Comparison of ENCODE assay signal across 29 mouse cellular contexts in genomic region chr3:54775989-54776631, GRCm38 (mm10). TPM values are rescaled to one million over a fixed set of nuclear protein-coding genes. Genes with fewer than 3 reads are reported as not detected.
DNase-seq lines count a peak whose midpoint lies in the region; ATAC-seq and TF ChIP-seq lines count a peak whose summit lies in the region.
"Had no signal": no experiment of that assay in that cellular context is flagged by ENCODE, and none has a peak within 500 bp of the region (broad histone marks: within the 10 kb centered on the region; RNA-seq: fewer than 3 reads in every experiment).

No protein-coding gene starts in this region.

- H3K4me1 ChIP-seq in stomach, embryonic 16.5 days (ENCODE audit: control insufficient read depth, insufficient read depth, low read length), result 0 out of 2 replicates have a peak, but pooled peaks cover 3% of the 10 kb centered on the region
- no peaks in the 10 kb centered on the region for H3K4me1 ChIP-seq in stomach, postnatal 0 days (replicated peaks; ENCODE audit: control insufficient read depth, insufficient read depth)
- no peaks in the 10 kb centered on the region for H3K4me1 ChIP-seq in midbrain, embryonic 15.5 days
- H3K4me1 ChIP-seq: forebrain, embryonic 10.5 days; forebrain, embryonic 15.5 days; heart, embryonic 15.5 days; hindbrain, embryonic 15.5 days had no signal

- H3K9me3 ChIP-seq in stomach, embryonic 16.5 days (replicated peaks; ENCODE audit: control insufficient read depth, low read length), result peaks cover 5% of the 10 kb centered on the region; the same call in 1 of the 2 replicates
- no peaks in the 10 kb centered on the region for H3K9me3 ChIP-seq in stomach, postnatal 0 days (ENCODE audit: control insufficient read depth, low read length)
- no peaks in the 10 kb centered on the region for H3K9me3 ChIP-seq in midbrain, embryonic 15.5 days
- H3K9me3 ChIP-seq: forebrain, embryonic 15.5 days; heart, embryonic 15.5 days; hindbrain, embryonic 15.5 days had no signal

- no peak for DNase-seq in frontal cortex, postnatal 25 days (ENCODE audit: low spot score in 2 of 2)
- DNase-seq in stomach, postnatal 0 days (ENCODE audit: low spot score), result no peak
- DNase-seq in cerebellum, postnatal 10 days, result no peak
- DNase-seq: adrenal gland, adult 2 months; adrenal gland, postnatal 25 days; B cell, adult 2 months; cerebellum, adult 2 months; cerebellum, adult 9-11 months; cerebellum, postnatal 36 days; gastrocnemius, adult 2 months; gastrocnemius, postnatal 14 days; heart, adult 18-20 months; heart, postnatal 10 days; heart, postnatal 36 days; kidney, adult 18-20 months had no signal

- no peak for TF ChIP-seq EP300 in stomach, postnatal 0 days (optimal IDR thresholded peaks at IDR 0.05)

- ATAC-seq in frontal cortex, adult (ENCODE audit: low TSS enrichment), result 0 out of 2 replicates have a peak, but pooled peaks have one; percentile 27
- 0 out of 2 replicates have a peak, but pooled peaks have one; percentile 37 for ATAC-seq in stomach, embryonic 16.5 days (ENCODE audit: insufficient read depth, low FRiP score)
- ATAC-seq in stomach, postnatal 0 days (ENCODE audit: low FRiP score, low TSS enrichment), result no peak
- ATAC-seq in megakaryocyte progenitor cell, adult 5-6 weeks (replicated peaks; ENCODE audit: poor library complexity), result peak; percentile 52
- ATAC-seq in midbrain, embryonic 15.5 days (replicated peaks), result no peak
- ATAC-seq: forebrain, embryonic 15.5 days; inflammation-experienced regulatory T-cells, adult 6 months; intestine, embryonic 16.5 days had no signal

- H3K4me3 ChIP-seq in stomach, embryonic 16.5 days (replicated peaks; ENCODE audit: low read length), result no peak overlapping the region
- H3K4me3 ChIP-seq in stomach, postnatal 0 days (ENCODE audit: low read depth, low read length), result no peak overlapping the region
- no peak overlapping the region for H3K4me3 ChIP-seq in midbrain, embryonic 15.5 days
- H3K4me3 ChIP-seq: forebrain, embryonic 10.5 days; forebrain, embryonic 15.5 days; gastrocnemius, adult 2 months; heart, embryonic 12.5 days; heart, embryonic 15.5 days; hindbrain, embryonic 10.5 days; hindbrain, embryonic 15.5 days had no signal

- H3K27me3 ChIP-seq in stomach, embryonic 16.5 days (ENCODE audit: control insufficient read depth, insufficient read depth, low read length), result no peaks in the 10 kb centered on the region
- no peaks in the 10 kb centered on the region for H3K27me3 ChIP-seq in stomach, postnatal 0 days (ENCODE audit: control insufficient read depth, insufficient read depth, low read length)
- no peaks in the 10 kb centered on the region for H3K27me3 ChIP-seq in midbrain, embryonic 15.5 days (replicated peaks)
- H3K27me3 ChIP-seq: CH12.LX; forebrain, embryonic 15.5 days; heart, embryonic 12.5 days; heart, embryonic 15.5 days; hindbrain, embryonic 15.5 days had no signal

- no peaks in the 10 kb centered on the region for H3K36me3 ChIP-seq in stomach, embryonic 16.5 days (ENCODE audit: control insufficient read depth, insufficient read depth, low read length)
- H3K36me3 ChIP-seq in stomach, postnatal 0 days (ENCODE audit: control insufficient read depth, insufficient read depth, low read length), result no peaks in the 10 kb centered on the region
- H3K36me3 ChIP-seq in midbrain, embryonic 15.5 days (replicated peaks), result no peaks in the 10 kb centered on the region
- H3K36me3 ChIP-seq: forebrain, embryonic 10.5 days; forebrain, embryonic 15.5 days; G1E; heart, embryonic 12.5 days; heart, embryonic 15.5 days; hindbrain, embryonic 10.5 days; hindbrain, embryonic 15.5 days had no signal

- TF ChIP-seq CTCF in stomach, postnatal 0 days (IDR thresholded peaks at IDR 0.05; ENCODE audit: low read depth), result no peak

- no peak overlapping the region for H3K27ac ChIP-seq in stomach, embryonic 16.5 days (ENCODE audit: low read length)
- no peak overlapping the region for H3K27ac ChIP-seq in stomach, postnatal 0 days (replicated peaks)
- H3K27ac ChIP-seq in midbrain, embryonic 15.5 days, result no peak overlapping the region
- H3K27ac ChIP-seq: forebrain, embryonic 10.5 days; forebrain, embryonic 15.5 days; gastrocnemius, adult 2 months; heart, embryonic 15.5 days; hindbrain, embryonic 10.5 days; hindbrain, embryonic 15.5 days had no signal

- 65% methylated on average over 7 of the region's 7 CpGs for WGBS in stomach, embryonic 16.5 days
- WGBS in stomach, postnatal 0 days, result 68% methylated on average over 7 of the region's 7 CpGs
- WGBS in midbrain, embryonic 15.5 days, result 52% methylated on average over 7 of the region's 7 CpGs

- H3K9ac ChIP-seq in stomach, embryonic 16.5 days (ENCODE audit: low read length), result no peak overlapping the region
- no peak overlapping the region for H3K9ac ChIP-seq in stomach, postnatal 0 days (ENCODE audit: low read length)
- H3K9ac ChIP-seq in midbrain, embryonic 15.5 days, result no peak overlapping the region
- H3K9ac ChIP-seq: forebrain, embryonic 15.5 days; heart, embryonic 12.5 days; heart, embryonic 15.5 days; hindbrain, embryonic 15.5 days had no signal

- no peak overlapping the region for H3K4me2 ChIP-seq in stomach, embryonic 16.5 days (ENCODE audit: low read depth, low read length)
- no peak overlapping the region for H3K4me2 ChIP-seq in stomach, postnatal 0 days (replicated peaks; ENCODE audit: low read depth)
- H3K4me2 ChIP-seq in midbrain, embryonic 15.5 days, result no peak overlapping the region
- H3K4me2 ChIP-seq: forebrain, embryonic 15.5 days; heart, embryonic 12.5 days; heart, embryonic 15.5 days; hindbrain, embryonic 15.5 days had no signal

RNA-seq across cellular contexts. Expression of gene Smad9, which starts 20.7 kb away (rescaled TPM):
- polyA plus RNA-seq in stomach, embryonic 16.5 days (2015; fragmentation: Nextera tagmentation; extraction: Ambion mirVana), result 1.1 and 1.3 TPM in 2 replicates
- polyA plus RNA-seq in stomach, postnatal 0 days (2015; fragmentation: Nextera tagmentation; extraction: Ambion mirVana), result 0.56 and 0.87 TPM in 2 replicates
- not detected in 2 replicates for total RNA-seq in megakaryocyte progenitor cell, adult 5-6 weeks (2015)
- total RNA-seq in megakaryocyte progenitor cell, adult 5-6 weeks (2017), result not detected in 2 replicates
- 0.30 and 0.46 TPM in 2 replicates for polyA plus RNA-seq in midbrain, embryonic 15.5 days (2015; fragmentation: Nextera tagmentation; extraction: Ambion mirVana)
- polyA plus RNA-seq: G1E; inflammation-experienced regulatory T-cells, adult 6 months had no signal

RNA-seq across cellular contexts. Expression of gene Rfxap, which starts 31.5 kb away (rescaled TPM):
- 19.0 and 19.4 TPM in 2 replicates for polyA plus RNA-seq in stomach, embryonic 16.5 days (2015; fragmentation: Nextera tagmentation; extraction: Ambion mirVana)
- polyA plus RNA-seq in stomach, postnatal 0 days (2015; fragmentation: Nextera tagmentation; extraction: Ambion mirVana), result 24.7 and 27.6 TPM in 2 replicates
- 39.8 and 44.5 TPM in 2 replicates for total RNA-seq in megakaryocyte progenitor cell, adult 5-6 weeks (2015)
- total RNA-seq in megakaryocyte progenitor cell, adult 5-6 weeks (2017), result 50.5 and 51.6 TPM in 2 replicates
- 41.9 and 44.1 TPM in 2 replicates for polyA plus RNA-seq in midbrain, embryonic 15.5 days (2015; fragmentation: Nextera tagmentation; extraction: Ambion mirVana)

RNA-seq across cellular contexts. Expression of gene Alg5, which starts 40.8 kb away (rescaled TPM):
- polyA plus RNA-seq in stomach, embryonic 16.5 days (2015; fragmentation: Nextera tagmentation; extraction: Ambion mirVana), result 63.6 and 64.9 TPM in 2 replicates
- polyA plus RNA-seq in stomach, postnatal 0 days (2015; fragmentation: Nextera tagmentation; extraction: Ambion mirVana), result 81.3 and 84.7 TPM in 2 replicates
- 55.8 and 67.4 TPM in 2 replicates for total RNA-seq in megakaryocyte progenitor cell, adult 5-6 weeks (2015)
- total RNA-seq in megakaryocyte progenitor cell, adult 5-6 weeks (2017), result 42.0 and 42.3 TPM in 2 replicates
- 41.4 and 47.0 TPM in 2 replicates for polyA plus RNA-seq in midbrain, embryonic 15.5 days (2015; fragmentation: Nextera tagmentation; extraction: Ambion mirVana)

RNA-seq across cellular contexts. Expression of gene Exosc8, which starts 40.9 kb away (rescaled TPM):
- 87.3 and 90.3 TPM in 2 replicates for polyA plus RNA-seq in stomach, embryonic 16.5 days (2015; fragmentation: Nextera tagmentation; extraction: Ambion mirVana)
- polyA plus RNA-seq in stomach, postnatal 0 days (2015; fragmentation: Nextera tagmentation; extraction: Ambion mirVana), result 37.1 and 41.3 TPM in 2 replicates
- 190 and 219 TPM in 2 replicates for total RNA-seq in megakaryocyte progenitor cell, adult 5-6 weeks (2015)
- total RNA-seq in megakaryocyte progenitor cell, adult 5-6 weeks (2017), result 254 and 259 TPM in 2 replicates
- 74.2 and 81.5 TPM in 2 replicates for polyA plus RNA-seq in midbrain, embryonic 15.5 days (2015; fragmentation: Nextera tagmentation; extraction: Ambion mirVana)

Comparison
In these comparisons a context has a peak if more than half of its experiments do, and no peak if none do; other contexts are left out.
1. ATAC-seq: peak in frontal cortex, adult (single experiment), stomach, embryonic 16.5 days (single experiment) and megakaryocyte progenitor cell, adult 5-6 weeks (single experiment); none in stomach, postnatal 0 days (single experiment) and midbrain, embryonic 15.5 days (single experiment).